Mouse (Mus musculus) megakaryocyte, embryonic 14.5 days (primary cell): ENCODE measurements around the gene Dennd5b. TPM values are rescaled to one million over a fixed set of nuclear protein-coding genes. Genes with fewer than 3 reads are reported as not detected.
"Not testable (repeated sequence)": the region's sequence is repeated elsewhere in the genome, so short reads cannot be mapped to it uniquely, and the experiment has no call there.

Source experiments
- H3K27me3 ChIP-seq: replicated peaks from 2 replicates; pipeline ENCODE3; 2012; ENCODE audit warnings: inconsistent platforms
- H3K36me3 ChIP-seq: replicated peaks from 2 replicates; pipeline ENCODE3; 2012; ENCODE audit warnings: low read length, inconsistent platforms, mixed read lengths
- H3K4me1 ChIP-seq: 2 replicates; pipeline ENCODE4 v1.6.1; 2012; ENCODE audit warnings: inconsistent platforms
- H3K4me3 ChIP-seq: replicated peaks from 2 replicates; pipeline ENCODE3; 2012; ENCODE audit warnings: moderate library complexity, mild to moderate bottlenecking, inconsistent platforms
- H3K9me3 ChIP-seq: 2 replicates; pipeline ENCODE4 v1.6.1; 2012; ENCODE audit warnings: inconsistent platforms
- FLI1 ChIP-seq: IDR thresholded peaks from 2 replicates; pipeline ENCODE4 v1.6.1; 2012; ENCODE audit warnings: low read length, inconsistent platforms, mixed read lengths
- GATA1 ChIP-seq: IDR thresholded peaks from 3 replicates; pipeline ENCODE4 v1.6.1; 2012; ENCODE audit warnings: mixed read lengths, low read length, inconsistent platforms, borderline replicate concordance
- polyA plus RNA-seq: library from polyadenylated mRNA; stranded (reverse); fragments of >175 nt; gene quantifications from 2 replicates; pipeline ENCODE4 v1.2.3, GENCODE M21; 2012; ENCODE audit warnings: low replicate concordance; ENCODE audit not compliant: insufficient read depth

The Dennd5b gene
- polyA plus RNA-seq, 1 experiment, result 0.07 TPM

- Histone ChIP-seq H3K9me3 (no peaks in the 10 kb centered on the region), H3K36me3 (no peaks in the 10 kb centered on the region), H3K4me3 (no peak overlapping the region), H3K27me3 (no peaks in the 10 kb centered on the region), H3K4me1 (peaks cover 6% of the 10 kb centered on the region; the same call in 1 of the 2 replicates)
- TF ChIP-seq GATA1 (no peak), FLI1 (no peak)
Observed at GRCm38 (mm10) chr6:148991660-148992372, 109.7 kb downstream of the Dennd5b start.

GRCm38 (mm10) chr6:148989792-148990491 is 111.5 kb downstream of the Dennd5b start:
- not testable (repeated sequence) for H3K4me3 ChIP-seq, H3K27me3 ChIP-seq, H3K9me3 ChIP-seq, H3K4me1 ChIP-seq, H3K36me3 ChIP-seq

DNA sequence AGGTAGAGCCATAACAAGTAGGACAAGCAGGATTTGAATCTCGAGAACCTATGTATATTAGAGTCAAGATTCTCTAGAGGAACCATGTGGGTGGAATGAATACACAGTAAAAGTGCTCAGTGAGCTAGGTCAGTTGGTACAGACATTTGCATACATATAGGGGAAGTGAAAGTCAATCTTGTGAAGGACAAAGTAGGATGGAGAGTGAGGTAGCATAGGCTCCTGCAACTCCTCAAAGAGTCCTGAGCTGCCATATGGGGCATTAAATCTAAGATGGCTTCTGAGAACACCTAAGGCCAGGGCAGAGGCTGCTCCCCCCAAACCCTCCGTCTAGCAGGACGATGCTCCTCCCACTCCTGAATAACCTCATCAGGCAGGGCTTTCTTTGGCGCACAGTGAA is 115.5 kb downstream of the Dennd5b start:
- TF ChIP-seq FLI1, result no peak
- Histone ChIP-seq H3K27me3 (peaks cover 1% of the 10 kb centered on the region), H3K4me3 (no peak overlapping the region), H3K4me1 (no peaks in the 10 kb centered on the region), H3K9me3 (no peaks in the 10 kb centered on the region), H3K36me3 (no peaks in the 10 kb centered on the region)

- H3K36me3 ChIP-seq, result no peaks in the 10 kb centered on the region
- peaks cover 7% of the 10 kb centered on the region for H3K27me3 ChIP-seq
- H3K9me3 ChIP-seq, result no peaks in the 10 kb centered on the region
- no peak overlapping the region for H3K4me3 ChIP-seq
- TF ChIP-seq GATA1 (no peak), FLI1 (no peak)
- H3K4me1 ChIP-seq, result no peaks in the 10 kb centered on the region
Observed at GRCm38 (mm10) chr6:148980495-148980894, 121.0 kb downstream of the Dennd5b start.

DNA sequence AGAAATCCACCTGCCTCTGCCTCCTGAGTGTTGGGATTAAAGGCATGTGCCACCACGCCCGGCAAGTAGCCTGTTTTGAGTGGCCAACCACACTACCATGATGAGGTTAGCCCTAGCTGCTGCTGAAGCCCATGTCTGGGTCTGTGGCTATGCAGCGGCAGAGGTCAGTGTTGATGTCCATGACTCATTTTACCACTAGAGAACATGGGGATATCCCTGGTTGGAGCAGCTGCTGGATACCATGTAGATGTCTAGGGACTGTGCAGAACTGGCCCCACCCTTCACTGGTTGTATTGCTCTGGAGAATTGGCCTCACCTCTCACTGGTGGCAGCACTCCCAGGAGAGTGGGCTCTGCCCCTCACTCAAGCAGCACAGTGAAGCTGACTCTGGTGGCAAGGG is 126.4 kb downstream of the Dennd5b start:
- no peaks in the 10 kb centered on the region for H3K9me3 ChIP-seq
- H3K4me1 ChIP-seq, result peaks cover 6% of the 10 kb centered on the region
- TF ChIP-seq FLI1, result no peak
- TF ChIP-seq GATA1, result no peak
- H3K27me3 ChIP-seq, result peaks cover 18% of the 10 kb centered on the region
- no peaks in the 10 kb centered on the region for H3K36me3 ChIP-seq
- H3K4me3 ChIP-seq, result no peak overlapping the region

GRCm38 (mm10) chr6:148972891-148973290 is 128.6 kb downstream of the Dennd5b start:
- TF ChIP-seq FLI1 (no peak), GATA1 (no peak)
- Histone ChIP-seq H3K9me3 (no peaks in the 10 kb centered on the region), H3K27me3 (peaks cover 18% of the 10 kb centered on the region), H3K36me3 (no peaks in the 10 kb centered on the region), H3K4me3 (no peak overlapping the region), H3K4me1 (peaks cover 6% of the 10 kb centered on the region)

DNA sequence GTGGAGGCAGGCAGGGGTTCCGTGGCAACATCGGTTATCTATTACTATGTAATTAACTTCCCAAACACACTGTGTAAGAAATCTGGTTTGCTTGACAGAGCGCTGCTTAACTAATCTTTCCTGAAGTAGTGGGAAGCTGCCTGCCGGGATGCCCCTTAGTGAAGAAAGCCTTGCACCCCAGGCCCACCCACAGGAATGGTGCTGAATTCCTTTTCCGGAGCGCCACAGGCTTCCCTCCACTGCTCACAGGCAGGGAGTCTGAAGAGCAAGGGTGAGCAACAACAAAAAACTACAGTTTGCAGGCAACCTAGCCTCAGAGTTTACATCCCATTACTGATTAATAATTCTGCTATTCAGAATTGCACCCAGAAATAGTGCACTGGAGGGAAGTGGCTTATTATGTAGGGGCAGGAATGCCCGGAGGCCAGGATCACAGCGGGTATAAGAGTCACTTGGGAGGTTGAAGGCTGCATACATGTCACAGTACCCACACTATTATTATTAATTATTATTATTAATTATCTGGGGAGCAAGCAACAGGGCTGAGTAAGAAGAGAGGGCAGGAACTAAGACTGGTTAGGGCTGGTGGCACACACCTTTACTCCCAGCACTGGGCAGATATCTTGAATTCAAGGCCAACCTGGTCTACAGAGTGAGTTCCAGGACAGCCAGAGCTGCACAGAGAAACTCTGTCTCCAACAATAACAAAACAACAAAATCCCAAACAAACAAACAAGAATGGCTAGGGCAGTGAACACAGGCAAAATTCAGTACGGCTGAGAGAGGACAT is 129.2 kb downstream of the Dennd5b start:
- no peak for TF ChIP-seq FLI1
- TF ChIP-seq GATA1, result no peak
- H3K4me3 ChIP-seq, result no peak overlapping the region
- no peaks in the 10 kb centered on the region for H3K36me3 ChIP-seq
- H3K9me3 ChIP-seq, result no peaks in the 10 kb centered on the region
- peaks cover 18% of the 10 kb centered on the region for H3K27me3 ChIP-seq
- peaks cover 6% of the 10 kb centered on the region for H3K4me1 ChIP-seq

GRCm38 (mm10) chr6:148971385-148971940 is 130.0 kb downstream of the Dennd5b start:
- no peaks in the 10 kb centered on the region for H3K36me3 ChIP-seq
- TF ChIP-seq FLI1 (no peak), GATA1 (no peak)
- no peaks in the 10 kb centered on the region for H3K9me3 ChIP-seq
- H3K4me3 ChIP-seq, result peak overlapping the region; percentile 11
- peaks cover 6% of the 10 kb centered on the region for H3K4me1 ChIP-seq
- peaks cover 18% of the 10 kb centered on the region for H3K27me3 ChIP-seq

GRCm38 (mm10) chr6:148961285-148961684 is 140.2 kb downstream of the Dennd5b start:
- no peaks in the 10 kb centered on the region for H3K9me3 ChIP-seq
- peak overlapping the region; percentile 34 for H3K4me3 ChIP-seq
- no peak for TF ChIP-seq GATA1
- TF ChIP-seq FLI1, result no peak
- peaks cover 3% of the 10 kb centered on the region for H3K27me3 ChIP-seq
- no peaks in the 10 kb centered on the region for H3K36me3 ChIP-seq
- peaks cover 3% of the 10 kb centered on the region; the same call in 1 of the 2 replicates for H3K4me1 ChIP-seq
